Mouse (Mus musculus) c-Kit-negative CD71-positive TER-119-positive erythroid progenitor cells, embryonic 14.5 days (primary cell): ENCODE results near the gene Pbrm1.
A peak's percentile ranks its signal among the peaks of the same experiment; 100 is the strongest.

Experiments
- DNase-seq: peaks from one replicate; pipeline ENCODE4 v3.0.0-alpha.2; 2013; ENCODE audit warnings: low read depth, low spot score

The Pbrm1 gene

GRCm38 (mm10) chr14:31018860-31019291 lies at the start of gene Pbrm1, which contains the start of gene Gnl3:
Gene Pbrm1, plus strand, starts transcription at chr14:31019138.
Gene Gnl3, minus strand, starts transcription at chr14:31019152.
- DNase-seq: peak; percentile 90

DNA sequence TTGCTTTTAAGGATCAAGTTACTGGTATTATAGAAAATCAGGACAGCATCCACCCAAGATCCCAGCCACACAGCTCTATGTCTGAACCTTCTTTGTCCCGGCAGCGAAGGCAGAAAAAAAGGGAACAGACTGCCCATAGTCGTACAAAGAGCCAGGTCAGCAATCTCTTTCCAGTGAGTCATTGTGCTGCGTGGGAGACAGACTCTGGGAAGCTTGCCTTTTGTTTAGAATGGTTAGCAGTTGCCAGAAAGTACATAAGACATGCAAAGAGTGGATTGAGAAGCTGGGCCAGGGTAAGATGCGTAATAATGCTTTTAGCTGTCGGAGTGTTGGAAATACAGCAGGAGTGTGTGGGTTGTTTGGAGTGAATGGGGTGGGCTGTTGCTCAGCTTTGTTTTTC lies 44.7 kb upstream of the Pbrm1 start:
- DNase-seq: no peak

- DNase-seq: no peak
These were observed 42.7 kb upstream of the Pbrm1 start for GRCm38 (mm10) chr14:30976222-30976621.

DNA sequence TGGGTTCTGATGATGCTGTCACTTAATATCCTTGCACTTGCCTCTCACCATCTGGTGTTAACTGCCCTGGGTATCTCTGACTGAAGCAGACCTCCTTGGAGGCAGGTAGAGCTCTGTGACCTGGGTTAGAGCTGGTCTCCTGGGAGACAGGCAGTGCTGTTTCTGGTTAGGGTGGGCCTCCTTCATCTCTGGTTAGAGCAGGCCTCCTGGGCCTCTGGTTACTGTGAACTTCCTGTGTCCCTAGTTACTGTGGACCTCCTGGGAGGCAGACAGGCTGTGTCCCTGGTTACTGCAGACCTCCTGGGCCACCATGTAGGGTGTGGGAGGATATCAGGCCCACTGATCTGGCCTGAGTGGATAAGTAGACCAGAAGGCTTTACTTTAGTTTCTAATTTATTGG lies 22.5 kb upstream of the Pbrm1 start:
- DNase-seq: no peak

GRCm38 (mm10) chr14:31000356-31000755 lies 18.6 kb upstream of the Pbrm1 start:
- DNase-seq: no peak

DNA sequence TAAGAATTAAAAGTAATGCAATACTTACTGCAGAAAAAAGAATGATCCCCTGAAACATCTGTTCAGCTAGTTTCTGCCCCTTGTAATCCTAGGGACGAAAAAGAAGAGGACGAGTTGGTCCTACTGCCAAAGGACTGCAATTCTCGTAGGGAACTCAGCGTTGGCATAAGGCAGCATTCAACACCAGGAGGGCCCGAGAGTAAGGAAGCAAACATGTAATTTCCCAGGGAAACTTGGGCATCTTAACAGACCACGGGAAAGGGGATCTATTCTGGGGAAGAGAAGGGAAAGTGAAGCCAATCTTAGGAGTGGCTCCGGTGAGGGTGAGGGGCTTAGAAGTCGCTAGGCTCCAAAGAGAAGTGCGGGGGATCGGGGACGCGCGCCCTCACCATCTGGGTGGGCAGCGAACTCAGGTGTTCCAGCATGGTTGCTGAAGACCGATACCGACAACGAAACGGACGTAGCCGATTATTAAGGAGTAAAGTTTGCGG lies 18.1 kb upstream of the Pbrm1 start:
- DNase-seq: no peak

- peak; percentile 73 for DNase-seq
These were observed 17.4 kb upstream of the Pbrm1 start, which contains the start of the genes Glt8d1 and Spcs1 for GRCm38 (mm10) chr14:31001307-31002205. Gene Glt8d1, plus strand, starts transcription at chr14:31001400. Gene Spcs1, minus strand, starts transcription at chr14:31001672.

DNA sequence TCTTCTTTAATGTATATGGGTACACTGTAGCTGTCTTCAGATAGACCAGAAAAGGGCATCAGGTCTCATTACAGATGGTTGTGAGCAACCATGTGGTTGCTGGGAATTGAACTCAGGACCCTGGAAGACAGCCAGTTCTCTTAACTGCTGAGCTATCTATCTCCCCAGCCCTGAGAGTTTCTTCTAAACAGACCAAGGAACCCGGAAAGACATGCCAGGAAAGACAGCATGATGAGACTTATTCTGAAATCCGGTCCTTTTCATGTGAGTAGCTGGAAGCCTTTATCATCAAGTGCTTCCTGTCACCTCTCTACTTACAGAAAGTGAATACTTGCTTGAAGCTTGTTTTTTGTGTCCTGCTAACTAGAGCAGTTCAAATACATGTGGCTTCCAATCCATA lies 14.4 kb upstream of the Pbrm1 start:
- DNase-seq: no peak

- no peak for DNase-seq
These were observed 12.2 kb upstream of the Pbrm1 start for GRCm38 (mm10) chr14:31006779-31007178.

- no peak for DNase-seq
These were observed 7.3 kb upstream of the Pbrm1 start for GRCm38 (mm10) chr14:31011588-31011987.

- no peak for DNase-seq
These were observed 5.0 kb upstream of the Pbrm1 start for GRCm38 (mm10) chr14:31013928-31014327.

DNA sequence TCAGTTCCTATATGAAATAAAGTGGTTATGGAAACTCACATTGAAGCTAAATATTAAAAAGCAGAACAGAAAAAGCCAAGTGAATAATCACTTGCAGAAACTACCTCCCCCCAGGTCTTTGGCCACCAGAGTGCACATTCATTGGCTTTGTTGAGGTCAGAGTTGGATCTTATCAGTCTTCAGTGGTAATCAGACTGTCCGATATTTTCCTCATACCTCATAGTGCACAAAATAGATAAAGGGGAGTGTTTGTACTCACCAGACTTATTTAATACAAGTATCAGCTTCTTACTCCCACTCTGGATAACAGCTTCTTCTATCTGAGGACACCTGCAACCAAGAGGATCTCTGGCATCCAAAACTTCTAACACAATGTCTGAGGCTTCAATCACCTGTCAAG lies 2.9 kb upstream of the Pbrm1 start:
- DNase-seq: no peak

DNA sequence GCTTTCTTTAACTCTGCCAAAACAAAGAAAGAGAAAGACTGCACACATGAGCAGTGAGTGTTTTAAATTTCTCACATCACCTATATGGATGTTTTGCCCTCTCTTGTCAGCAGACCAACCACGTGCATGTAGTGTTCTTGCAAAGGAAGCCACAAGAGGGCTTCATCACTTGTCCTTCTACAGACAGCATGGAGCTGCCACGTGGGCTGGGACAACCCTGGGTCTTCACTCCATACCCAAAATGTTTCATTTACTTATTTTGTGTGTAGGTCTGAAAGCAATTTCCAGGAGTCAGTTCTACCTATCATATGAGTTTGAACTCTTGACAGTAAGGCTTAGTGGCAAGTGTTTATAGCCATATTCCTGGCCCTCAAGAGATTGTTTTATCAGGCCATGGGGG lies 1.1 kb upstream of the Pbrm1 start:
- no peak for DNase-seq

DNA sequence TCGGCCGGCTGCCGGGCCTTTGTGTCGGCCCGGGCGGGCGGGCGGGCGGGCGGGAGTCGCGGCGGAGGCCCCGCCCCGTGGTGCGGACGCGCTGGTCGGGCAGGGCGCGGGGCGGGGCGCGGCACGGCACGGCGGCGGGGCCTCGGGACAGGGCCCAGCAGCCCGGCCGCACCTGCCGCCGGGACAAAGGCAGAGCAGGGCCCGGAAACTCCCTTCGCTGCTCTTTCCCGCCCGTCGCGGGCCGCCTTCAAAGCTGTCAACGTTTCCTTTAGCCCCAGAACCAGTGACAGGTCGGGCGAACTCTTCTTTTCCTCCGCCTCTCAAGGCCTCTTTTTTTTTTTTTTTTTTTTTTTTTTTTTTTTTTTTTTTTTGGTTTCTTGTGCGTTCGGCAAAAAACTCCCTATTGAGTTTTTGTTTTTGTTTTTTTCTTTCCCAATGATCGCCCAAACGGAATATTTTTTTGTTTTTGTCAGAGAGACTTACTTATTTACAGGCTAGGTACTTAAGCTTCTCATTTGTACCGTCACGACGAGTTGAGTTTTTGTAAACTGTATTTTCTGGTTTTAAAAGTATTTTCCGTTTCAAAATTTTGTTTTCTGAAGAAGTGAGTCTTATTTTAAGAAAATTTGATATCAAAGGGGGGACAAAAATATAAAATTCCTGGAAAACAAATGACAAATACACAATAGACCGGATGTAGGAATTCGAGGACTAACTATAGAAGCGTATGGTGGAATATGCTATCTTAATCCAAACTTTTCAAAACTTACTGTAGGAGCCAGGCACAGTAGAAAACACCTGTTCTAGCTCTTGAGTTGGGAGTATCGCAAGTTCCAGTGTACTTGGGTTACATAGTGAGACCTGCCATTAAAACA lies 630 bp downstream of the Pbrm1 start:
- peak; percentile 76 for DNase-seq

- no peak for DNase-seq
These were observed 3.6 kb downstream of the Pbrm1 start for GRCm38 (mm10) chr14:31022579-31022978.

GRCm38 (mm10) chr14:31025785-31026184 lies 6.8 kb downstream of the Pbrm1 start:
- no peak for DNase-seq

- no peak for DNase-seq
These were observed 26.4 kb downstream of the Pbrm1 start for GRCm38 (mm10) chr14:31045296-31045695.

- DNase-seq: peak; percentile 71
These were observed 26.9 kb downstream of the Pbrm1 start for GRCm38 (mm10) chr14:31045817-31046216.

GRCm38 (mm10) chr14:31062277-31062676 lies 43.3 kb downstream of the Pbrm1 start:
- DNase-seq: no peak

GRCm38 (mm10) chr14:31069086-31069733 lies 50.3 kb downstream of the Pbrm1 start:
- DNase-seq: no peak

- DNase-seq: no peak
These were observed 59.8 kb downstream of the Pbrm1 start for GRCm38 (mm10) chr14:31078597-31079208.
